Mouse (Mus musculus): Measurements from ENCODE around the gene Slc25a45. TPM values are rescaled to one million over a fixed set of nuclear protein-coding genes. Genes with fewer than 3 reads are reported as not detected.

Slc25a45 gene
- polyA plus RNA-seq, 1 experiment: 57.9 TPM

GRCm38 (mm10) chr19:5848032-5848825 is 29.4 kb upstream of the Slc25a45 start:
- TF ChIP-seq CTCF (IDR thresholded peaks at IDR 0.05; ENCODE audit: borderline replicate concordance, control insufficient read depth, extremely low read depth, insufficient read depth, low read length, poor library complexity) (no peak), POLR2A (IDR thresholded peaks at IDR 0.05; ENCODE audit: control insufficient read depth, extremely low read depth, insufficient read depth, low read length, poor library complexity) (no peak)
- Histone ChIP-seq H3K27me3 (ENCODE audit: control insufficient read depth, insufficient read depth, low read length) (no peaks in the 10 kb centered on the region), H3K36me3 (ENCODE audit: control insufficient read depth, insufficient read depth, low read length) (peaks cover 15% of the 10 kb centered on the region), H3K4me3 (ENCODE audit: control insufficient read depth, insufficient read depth, low read length) (no peak overlapping the region), H3K4me1 (replicated peaks; ENCODE audit: control insufficient read depth, insufficient read depth, low read length) (peaks cover 50% of the 10 kb centered on the region), H3K27ac (ENCODE audit: control insufficient read depth, insufficient read depth, low read length) (peak overlapping the region; percentile 99; the same call in 1 of the 2 replicates)
- peak; percentile 50 for DNase-seq
- WGBS: 46% methylated on average over 14 of the region's 14 CpGs

- Histone ChIP-seq H3K4me3 (ENCODE audit: control insufficient read depth, insufficient read depth, low read length) (no peak overlapping the region), H3K4me1 (replicated peaks; ENCODE audit: control insufficient read depth, insufficient read depth, low read length) (peaks cover 44% of the 10 kb centered on the region), H3K27me3 (ENCODE audit: control insufficient read depth, insufficient read depth, low read length) (no peaks in the 10 kb centered on the region), H3K27ac (ENCODE audit: control insufficient read depth, insufficient read depth, low read length) (peak overlapping the region; percentile 39; the same call in 1 of the 2 replicates), H3K36me3 (ENCODE audit: control insufficient read depth, insufficient read depth, low read length) (peaks cover 19% of the 10 kb centered on the region)
- TF ChIP-seq POLR2A (IDR thresholded peaks at IDR 0.05; ENCODE audit: control insufficient read depth, extremely low read depth, insufficient read depth, low read length, poor library complexity): no peak
- no peak for TF ChIP-seq CTCF (IDR thresholded peaks at IDR 0.05; ENCODE audit: borderline replicate concordance, control insufficient read depth, extremely low read depth, insufficient read depth, low read length, poor library complexity)
- whole genome bisulfite sequencing: 27% methylated on average over 13 of the region's 13 CpGs
- DNase-seq: no peak
These were observed 28.6 kb upstream of the Slc25a45 start for GRCm38 (mm10) chr19:5848826-5849672.

- peak overlapping the region; percentile 39; the same call in 1 of the 2 replicates for H3K27ac ChIP-seq (ENCODE audit: control insufficient read depth, insufficient read depth, low read length)
- DNase-seq: peak; percentile 91
- peaks cover 44% of the 10 kb centered on the region for H3K4me1 ChIP-seq (replicated peaks; ENCODE audit: control insufficient read depth, insufficient read depth, low read length)
- peaks cover 25% of the 10 kb centered on the region for H3K36me3 ChIP-seq (ENCODE audit: control insufficient read depth, insufficient read depth, low read length)
- no peaks in the 10 kb centered on the region for H3K27me3 ChIP-seq (ENCODE audit: control insufficient read depth, insufficient read depth, low read length)
- no peak; the same call in 1 of the 2 replicates for TF ChIP-seq POLR2A (IDR thresholded peaks at IDR 0.05; ENCODE audit: control insufficient read depth, extremely low read depth, insufficient read depth, low read length, poor library complexity)
- peak; percentile 99 for TF ChIP-seq CTCF (IDR thresholded peaks at IDR 0.05; ENCODE audit: borderline replicate concordance, control insufficient read depth, extremely low read depth, insufficient read depth, low read length, poor library complexity)
- no peak overlapping the region for H3K4me3 ChIP-seq (ENCODE audit: control insufficient read depth, insufficient read depth, low read length)
- 10% methylated on average over 11 of the region's 11 CpGs for WGBS
These were observed 27.6 kb upstream of the Slc25a45 start for GRCm38 (mm10) chr19:5849843-5850527.

- no peak for DNase-seq
These were observed 26.7 kb upstream of the Slc25a45 start for GRCm38 (mm10) chr19:5850860-5851259.

GRCm38 (mm10) chr19:5851481-5851971 is 26.1 kb upstream of the Slc25a45 start:
- H3K27ac ChIP-seq (ENCODE audit: control insufficient read depth, insufficient read depth, low read length): no peak overlapping the region
- peaks cover 40% of the 10 kb centered on the region for H3K36me3 ChIP-seq (ENCODE audit: control insufficient read depth, insufficient read depth, low read length)
- no peak overlapping the region for H3K4me3 ChIP-seq (ENCODE audit: control insufficient read depth, insufficient read depth, low read length)
- TF ChIP-seq CTCF (IDR thresholded peaks at IDR 0.05; ENCODE audit: borderline replicate concordance, control insufficient read depth, extremely low read depth, insufficient read depth, low read length, poor library complexity): no peak
- no peak for TF ChIP-seq POLR2A (IDR thresholded peaks at IDR 0.05; ENCODE audit: control insufficient read depth, extremely low read depth, insufficient read depth, low read length, poor library complexity)
- WGBS: 91% methylated on average over 5 of the region's 5 CpGs
- peaks cover 40% of the 10 kb centered on the region for H3K4me1 ChIP-seq (replicated peaks; ENCODE audit: control insufficient read depth, insufficient read depth, low read length)
- no peak for DNase-seq
- no peaks in the 10 kb centered on the region for H3K27me3 ChIP-seq (ENCODE audit: control insufficient read depth, insufficient read depth, low read length)

More at GRCm38 (mm10) chr19:5850860-5851259, 26.7 kb upstream of the Slc25a45 start:
- Histone ChIP-seq H3K27me3 (ENCODE audit: control insufficient read depth, insufficient read depth, low read length) (no peaks in the 10 kb centered on the region), H3K4me1 (replicated peaks; ENCODE audit: control insufficient read depth, insufficient read depth, low read length) (peaks cover 44% of the 10 kb centered on the region), H3K36me3 (ENCODE audit: control insufficient read depth, insufficient read depth, low read length) (peaks cover 34% of the 10 kb centered on the region), H3K27ac (ENCODE audit: control insufficient read depth, insufficient read depth, low read length) (no peak overlapping the region), H3K4me3 (ENCODE audit: control insufficient read depth, insufficient read depth, low read length) (no peak overlapping the region)
- WGBS: 87% methylated on average over 3 of the region's 3 CpGs
- TF ChIP-seq CTCF (IDR thresholded peaks at IDR 0.05; ENCODE audit: borderline replicate concordance, control insufficient read depth, extremely low read depth, insufficient read depth, low read length, poor library complexity) (no peak), POLR2A (IDR thresholded peaks at IDR 0.05; ENCODE audit: control insufficient read depth, extremely low read depth, insufficient read depth, low read length, poor library complexity) (no peak)

Measured in thymus, adult 2 months (tissue).